Mouse (Mus musculus) spleen, postnatal 14 days (tissue): ENCODE data around the gene Prkag1.

ENCODE experiments used
- DNase-seq, 2 experiments: peaks; one replicate each; pipeline ENCODE4 v3.0.0; 2021 to 2022; ENCODE audit warnings: low spot score in 2 of 2

Gene Prkag1

DNA sequence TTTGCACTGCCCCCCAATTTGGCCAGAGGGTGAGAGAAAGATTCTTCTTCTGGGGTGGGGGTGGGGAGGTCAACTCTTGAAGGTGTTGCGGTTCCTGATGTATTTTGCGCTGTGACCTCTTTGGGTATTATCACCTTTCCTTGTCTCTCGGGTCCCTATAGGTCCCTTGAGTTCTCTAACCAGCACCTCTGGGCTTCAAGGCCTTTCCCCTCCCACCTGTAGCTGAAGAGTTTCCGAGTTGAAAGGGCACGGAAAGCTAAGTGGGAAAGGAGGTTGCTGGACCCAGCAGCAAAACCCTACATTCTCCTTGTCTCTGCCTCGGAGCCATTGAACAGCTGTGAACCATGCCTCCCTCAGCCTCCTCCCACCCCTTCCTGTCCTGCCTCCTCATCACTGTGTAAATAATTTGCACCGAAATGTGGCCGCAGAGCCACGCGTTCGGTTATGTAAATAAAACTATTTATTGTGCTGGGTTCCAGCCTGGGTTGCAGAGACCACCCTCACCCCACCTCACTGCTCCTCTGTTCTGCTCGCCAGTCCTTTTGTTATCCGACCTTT lies 38.1 kb downstream of the Prkag1 start:
- DNase-seq: no peak

DNA sequence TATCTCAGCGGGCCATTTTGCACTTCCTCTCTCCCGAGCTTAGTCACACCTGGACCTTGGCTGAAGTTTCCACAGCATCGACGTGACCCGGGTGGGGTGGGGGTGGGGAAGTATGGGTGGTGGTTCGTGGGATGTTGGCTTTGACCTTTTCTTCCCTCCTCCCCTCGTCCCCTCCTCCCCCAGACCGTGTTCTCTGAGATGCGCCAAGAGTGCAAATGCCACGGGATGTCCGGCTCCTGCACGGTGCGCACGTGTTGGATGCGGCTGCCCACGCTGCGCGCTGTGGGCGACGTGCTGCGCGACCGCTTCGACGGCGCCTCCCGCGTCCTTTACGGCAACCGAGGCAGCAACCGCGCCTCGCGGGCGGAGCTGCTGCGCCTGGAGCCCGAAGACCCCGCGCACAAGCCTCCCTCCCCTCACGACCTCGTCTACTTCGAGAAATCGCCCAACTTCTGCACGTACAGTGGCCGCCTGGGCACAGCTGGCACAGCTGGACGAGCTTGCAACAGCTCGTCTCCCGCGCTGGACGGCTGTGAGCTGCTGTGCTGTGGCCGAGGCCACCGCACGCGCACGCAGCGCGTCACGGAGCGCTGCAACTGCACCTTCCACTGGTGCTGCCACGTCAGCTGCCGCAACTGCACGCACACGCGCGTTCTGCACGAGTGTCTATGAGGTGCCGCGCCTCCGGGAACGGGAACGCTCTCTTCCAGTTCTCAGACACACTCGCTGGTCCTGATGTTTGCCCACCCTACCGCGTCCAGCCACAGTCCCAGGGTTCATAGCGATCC lies 38.9 kb downstream of the Prkag1 start:
- no peak for DNase-seq

DNA sequence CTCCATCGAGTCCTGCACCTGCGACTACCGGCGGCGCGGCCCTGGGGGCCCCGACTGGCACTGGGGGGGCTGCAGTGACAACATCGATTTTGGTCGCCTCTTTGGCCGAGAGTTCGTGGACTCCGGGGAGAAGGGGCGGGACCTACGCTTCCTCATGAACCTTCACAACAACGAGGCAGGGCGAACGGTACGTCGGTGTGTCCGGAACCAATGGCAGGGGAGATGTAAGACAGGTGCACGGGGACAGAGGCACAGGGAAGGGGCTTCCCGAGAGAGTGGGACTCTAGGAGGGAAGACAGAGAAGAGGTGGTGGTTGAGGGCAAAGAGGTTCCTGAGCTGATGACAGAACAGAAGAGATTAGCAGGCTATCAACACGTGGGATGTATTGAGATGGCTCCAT lies 39.5 kb downstream of the Prkag1 start:
- no peak for DNase-seq

DNA sequence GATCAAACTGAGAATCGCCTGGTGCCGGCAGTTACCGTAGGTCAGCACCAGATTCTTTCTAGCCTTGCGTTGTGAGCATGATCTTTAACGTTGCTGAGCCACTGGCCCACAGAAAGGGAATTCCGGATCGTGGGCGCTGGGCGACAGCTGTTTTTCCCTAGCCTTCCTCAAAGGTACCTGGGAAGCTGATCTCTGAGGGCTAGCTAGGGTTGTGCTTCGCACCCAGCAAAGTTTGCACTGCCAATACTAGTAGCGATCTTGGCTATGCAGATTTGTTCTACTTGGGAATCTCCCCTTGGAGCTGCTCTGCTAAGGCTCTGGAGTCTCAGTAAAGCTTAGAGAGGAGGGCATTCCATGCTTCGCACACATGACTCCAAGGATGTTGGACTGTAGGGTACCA lies 40.1 kb downstream of the Prkag1 start:
- no peak for DNase-seq

DNA sequence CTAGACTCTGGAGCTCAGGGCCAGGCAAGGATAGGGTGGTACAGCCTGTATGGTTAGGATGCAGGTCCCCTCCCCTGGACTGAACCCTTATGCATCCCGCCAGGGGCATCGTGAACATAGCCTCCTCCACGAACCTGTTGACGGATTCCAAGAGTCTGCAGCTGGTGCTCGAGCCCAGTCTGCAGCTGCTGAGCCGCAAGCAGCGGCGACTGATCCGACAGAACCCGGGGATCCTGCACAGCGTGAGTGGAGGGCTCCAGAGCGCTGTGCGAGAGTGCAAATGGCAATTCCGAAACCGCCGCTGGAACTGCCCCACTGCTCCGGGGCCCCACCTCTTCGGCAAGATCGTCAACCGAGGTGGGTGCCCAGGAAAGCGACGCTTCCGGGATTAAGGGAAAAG lies 40.6 kb downstream of the Prkag1 start:
- DNase-seq: no peak

DNA sequence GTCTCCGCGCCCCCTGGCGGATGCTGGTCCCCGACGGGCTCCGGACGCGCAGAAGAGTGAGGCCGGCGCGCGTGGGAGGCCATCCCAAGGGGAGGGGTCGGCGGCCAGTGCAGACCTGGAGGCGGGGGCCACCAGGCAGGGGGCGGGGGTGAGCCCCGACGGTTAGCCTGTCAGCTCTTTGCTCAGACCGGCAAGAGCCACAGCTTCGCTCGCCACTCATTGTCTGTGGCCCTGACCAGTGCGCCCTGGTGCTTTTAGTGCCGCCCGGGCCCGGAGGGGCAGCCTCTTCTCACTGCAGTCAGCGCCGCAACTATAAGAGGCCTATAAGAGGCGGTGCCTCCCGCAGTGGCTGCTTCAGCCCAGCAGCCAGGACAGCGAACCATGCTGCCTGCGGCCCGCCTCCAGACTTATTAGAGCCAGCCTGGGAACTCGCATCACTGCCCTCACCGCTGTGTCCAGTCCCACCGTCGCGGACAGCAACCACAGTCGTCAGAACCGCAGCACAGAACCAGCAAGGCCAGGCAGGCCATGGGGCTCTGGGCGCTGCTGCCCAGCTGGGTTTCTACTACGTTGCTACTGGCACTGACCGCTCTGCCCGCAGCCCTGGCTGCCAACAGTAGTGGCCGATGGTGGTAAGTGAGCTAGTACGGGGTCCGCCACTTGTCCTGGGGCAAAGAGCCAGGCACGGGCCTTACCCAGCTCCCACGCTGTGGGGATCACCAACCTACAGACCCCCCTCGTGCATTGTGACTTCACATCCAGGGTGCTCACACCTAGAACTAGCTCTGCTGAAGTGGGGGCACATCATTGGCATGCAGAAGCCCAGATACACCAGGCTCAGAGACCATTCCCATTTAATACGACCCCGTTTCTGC lies 41.4 kb downstream of the Prkag1 start, which contains the start of gene Wnt1:
Gene Wnt1 (plus strand): TSS at position 197 of the 875 bp plus-strand sequence.
- DNase-seq: peak in 1 of 2 experiments; percentile 55

DNA sequence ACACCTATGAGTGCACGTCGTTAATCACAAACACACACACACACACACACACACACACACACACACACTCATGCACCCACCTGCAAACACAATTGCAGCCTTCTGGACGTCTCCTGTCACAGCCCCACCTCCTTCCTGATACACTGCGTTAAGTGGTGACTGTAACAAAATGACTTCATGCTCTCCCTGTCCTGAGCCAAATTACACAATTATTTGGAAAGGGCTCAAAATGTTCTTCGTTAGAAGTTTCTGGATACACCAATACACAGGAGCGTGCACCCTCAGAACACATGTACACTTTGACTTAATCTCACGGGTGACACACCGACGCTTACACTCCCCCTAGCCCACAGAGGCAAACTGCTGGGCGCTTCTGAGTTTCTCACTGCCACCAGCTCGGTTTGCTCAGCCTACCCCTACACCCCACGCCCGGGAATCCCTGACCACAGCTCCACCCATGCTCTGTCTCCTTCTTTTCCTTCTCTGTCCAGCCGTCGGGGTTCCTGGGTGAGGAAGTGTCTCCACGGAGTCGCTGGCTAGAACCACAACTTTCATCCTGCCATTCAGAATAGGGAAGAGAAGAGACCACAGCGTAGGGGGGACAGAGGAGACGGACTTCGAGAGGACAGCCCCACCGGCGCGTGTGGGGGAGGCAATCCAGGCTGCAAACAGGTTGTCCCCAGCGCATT lies 42.2 kb downstream of the Prkag1 start:
- DNase-seq: no peak

DNA sequence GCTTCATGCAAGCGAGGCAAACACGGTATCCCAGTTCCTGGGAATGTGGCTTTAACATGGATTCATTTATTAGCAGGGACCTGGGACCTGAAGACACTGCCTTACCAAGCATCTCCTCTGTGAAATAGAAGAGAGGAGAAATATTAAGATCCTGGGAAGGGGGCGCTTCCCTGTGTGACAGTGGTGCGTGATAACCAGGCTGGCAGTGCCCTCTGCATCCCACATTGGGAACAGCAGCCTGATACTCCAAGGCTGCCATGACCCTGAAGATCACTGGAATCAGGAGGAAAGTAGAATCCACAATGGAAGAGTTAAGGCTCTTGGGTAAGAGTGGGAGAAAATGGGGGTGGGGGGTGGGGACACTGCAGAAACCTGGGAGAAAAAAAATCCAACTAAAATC lies 43.4 kb downstream of the Prkag1 start:
- DNase-seq: no peak

DNA sequence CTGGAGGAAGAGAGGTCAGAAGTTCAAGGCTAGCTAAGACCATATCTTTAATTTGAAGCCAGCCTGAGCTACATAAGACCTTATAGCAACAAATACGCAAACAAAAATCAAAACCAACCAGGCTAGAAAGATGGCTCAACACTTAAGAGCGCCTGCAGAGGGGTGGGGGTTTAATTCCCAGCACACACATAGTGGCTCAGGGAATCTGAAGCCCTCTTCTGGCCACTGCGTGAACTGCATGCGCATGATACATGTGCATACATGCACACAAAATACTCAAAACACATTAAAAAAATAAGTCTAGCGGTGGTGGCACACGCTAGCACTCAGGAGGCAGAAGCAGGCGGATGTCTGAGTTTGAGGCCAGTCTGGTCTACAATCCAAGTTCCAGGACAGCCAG lies 45.6 kb downstream of the Prkag1 start:
- DNase-seq: no peak

DNA sequence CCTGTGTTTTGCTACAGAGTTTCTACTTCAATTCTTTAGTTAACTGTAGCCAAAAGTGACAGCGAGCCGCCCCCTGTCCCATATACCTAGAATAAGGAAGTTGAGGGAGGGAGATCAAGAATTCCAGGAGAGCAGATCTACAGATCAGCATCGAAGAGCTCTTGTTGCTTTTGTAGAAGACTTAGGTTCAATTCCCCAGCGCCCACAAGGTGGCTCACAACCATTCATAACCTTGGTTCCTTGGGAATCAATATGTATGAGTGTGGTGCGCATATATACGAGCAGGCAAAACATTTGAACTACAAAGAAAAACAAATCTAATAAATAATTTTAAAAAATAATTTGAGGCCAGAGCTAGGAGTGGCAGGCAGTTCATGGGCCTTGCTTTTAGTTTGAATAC lies 50.2 kb downstream of the Prkag1 start:
- no peak for DNase-seq

DNA sequence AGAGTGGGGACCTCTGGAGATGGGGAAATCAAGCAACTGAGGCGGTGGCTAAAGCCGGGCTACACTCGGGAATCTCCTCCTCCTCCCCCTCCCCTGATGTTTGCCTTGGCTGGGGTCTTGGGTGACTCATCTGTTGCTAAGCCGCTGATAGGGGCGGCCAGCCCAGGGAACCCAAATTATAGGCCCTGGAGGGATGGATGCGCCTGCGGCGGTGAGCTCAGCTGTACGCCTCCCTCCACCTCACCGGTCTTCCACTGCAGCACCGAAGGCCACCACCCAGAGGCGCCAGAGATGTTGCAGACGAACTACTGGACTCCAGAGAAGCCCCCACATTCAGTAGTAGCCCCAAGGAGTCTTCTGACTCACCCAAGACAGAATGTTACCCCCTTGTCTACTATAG lies 50.7 kb downstream of the Prkag1 start:
- no peak for DNase-seq

DNA sequence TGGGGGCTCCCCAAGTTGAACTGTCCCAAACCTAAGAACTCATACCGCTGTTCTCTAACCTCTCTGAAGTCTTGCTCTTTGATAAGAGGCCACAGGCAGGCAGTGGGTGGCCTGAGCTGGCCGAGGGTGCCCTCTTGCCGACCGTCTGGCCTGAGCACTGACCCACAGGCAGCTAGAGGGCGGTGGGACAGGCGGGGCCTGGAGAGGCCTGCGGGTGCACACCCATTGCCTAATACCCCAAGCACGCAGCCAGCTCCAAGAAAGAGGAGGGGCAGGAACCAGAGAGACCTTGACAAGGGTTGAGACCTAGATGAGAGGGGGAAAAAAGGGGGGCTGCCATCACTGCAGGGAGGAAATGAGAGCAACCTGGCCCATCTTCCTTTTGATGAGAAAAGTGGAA lies 51.2 kb downstream of the Prkag1 start:
- DNase-seq: no peak

DNA sequence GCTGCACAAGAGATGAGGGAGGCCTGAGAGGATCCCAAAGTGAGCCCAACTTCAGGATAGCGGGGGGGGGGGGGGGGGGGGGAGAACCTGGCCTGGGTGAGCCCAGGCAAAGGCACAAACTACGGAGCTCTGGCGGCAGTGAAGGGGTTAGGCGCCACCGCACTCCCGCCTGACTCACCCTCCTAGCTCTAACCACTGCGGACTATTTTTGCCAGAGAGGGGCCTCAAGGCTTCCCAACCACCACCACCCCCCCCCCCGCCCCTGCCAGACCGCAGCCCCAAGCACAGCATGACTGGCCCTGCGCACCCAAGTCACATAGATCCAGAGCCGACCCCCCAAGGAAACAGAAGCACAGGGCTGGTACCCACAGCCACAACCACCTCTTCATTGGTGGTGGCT lies 52.5 kb downstream of the Prkag1 start:
- no peak for DNase-seq

DNA sequence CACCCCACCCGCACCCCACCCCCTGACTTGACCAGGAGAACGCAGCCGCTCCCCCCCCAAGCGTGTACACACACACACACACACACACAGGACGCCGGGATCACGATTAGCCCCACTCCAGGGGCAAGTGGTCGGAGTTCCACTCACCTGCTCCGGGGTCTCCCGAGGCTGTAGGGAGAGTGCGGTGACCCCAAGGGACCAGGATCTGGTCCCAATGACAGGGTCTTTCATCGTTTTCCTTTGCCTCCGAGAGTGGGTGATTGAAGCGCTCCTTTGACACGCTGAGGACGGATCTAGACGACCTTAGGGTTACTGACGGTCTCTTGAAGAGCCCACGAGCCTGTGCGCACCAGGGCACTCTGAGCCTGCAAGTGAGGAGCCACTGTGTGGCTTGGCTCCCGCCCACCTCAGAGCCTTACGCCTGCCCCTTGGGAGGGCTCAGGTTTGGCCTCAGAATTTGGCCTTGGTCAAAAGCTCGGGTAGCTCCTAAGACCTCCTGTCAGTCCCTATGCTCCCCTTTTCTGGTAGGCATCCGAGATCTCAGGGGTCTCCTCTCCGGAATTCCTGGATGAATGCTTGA lies 53.0 kb downstream of the Prkag1 start:
- DNase-seq: no peak

DNA sequence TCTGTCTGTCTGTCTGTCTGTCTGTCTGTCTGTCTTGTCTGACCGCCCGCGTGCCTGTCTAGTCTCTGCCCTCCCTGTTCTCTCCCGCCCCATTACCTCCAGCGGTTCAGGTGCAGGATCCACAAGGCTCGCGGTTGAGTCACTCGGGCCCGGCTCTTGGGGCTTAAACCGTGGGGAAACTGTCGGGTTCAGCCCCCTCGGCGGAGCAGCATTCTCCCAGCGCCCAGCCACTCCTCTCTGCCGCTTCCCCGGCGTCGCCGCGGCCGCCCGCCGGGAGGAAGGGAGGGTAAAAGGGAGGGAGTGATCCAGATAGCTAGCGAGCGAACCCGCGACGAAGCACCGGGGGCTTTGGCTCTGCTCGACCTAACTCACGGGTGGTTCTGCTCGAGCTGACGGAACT lies 53.6 kb downstream of the Prkag1 start, which contains the start of gene Wnt10b:
Gene Wnt10b (minus strand): TSS at position 389 of the 400 bp plus-strand sequence.
- no peak for DNase-seq

DNA sequence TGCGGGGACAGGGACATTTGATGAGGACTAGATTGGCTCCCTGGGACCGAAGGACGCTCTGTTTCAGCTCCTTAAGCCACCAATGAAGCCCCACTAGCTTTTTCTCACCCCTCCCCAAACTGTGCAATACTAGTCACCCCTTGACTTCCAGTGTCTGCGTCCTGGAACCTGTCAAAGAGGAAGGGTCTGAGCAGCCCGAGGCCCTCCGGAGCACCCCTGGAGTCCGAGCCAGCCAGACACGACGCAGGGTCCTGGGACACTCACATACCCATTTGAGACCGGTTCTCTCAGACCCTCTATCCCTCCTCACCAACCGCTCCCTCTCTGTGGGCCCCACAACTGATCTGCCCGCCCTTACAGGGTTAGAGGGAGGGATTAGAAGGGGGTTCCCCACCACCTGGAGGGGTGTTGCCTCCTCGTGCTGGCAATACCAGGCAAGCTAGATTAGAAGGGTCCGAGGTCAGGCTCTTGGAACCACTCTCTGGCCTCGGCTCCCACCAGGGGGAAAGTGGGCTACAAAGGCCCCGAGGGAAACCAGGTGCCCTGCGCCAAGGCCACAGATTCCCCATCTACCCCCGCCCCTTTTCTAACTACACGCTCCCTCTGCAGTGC lies 54.2 kb downstream of the Prkag1 start:
- DNase-seq: no peak

DNA sequence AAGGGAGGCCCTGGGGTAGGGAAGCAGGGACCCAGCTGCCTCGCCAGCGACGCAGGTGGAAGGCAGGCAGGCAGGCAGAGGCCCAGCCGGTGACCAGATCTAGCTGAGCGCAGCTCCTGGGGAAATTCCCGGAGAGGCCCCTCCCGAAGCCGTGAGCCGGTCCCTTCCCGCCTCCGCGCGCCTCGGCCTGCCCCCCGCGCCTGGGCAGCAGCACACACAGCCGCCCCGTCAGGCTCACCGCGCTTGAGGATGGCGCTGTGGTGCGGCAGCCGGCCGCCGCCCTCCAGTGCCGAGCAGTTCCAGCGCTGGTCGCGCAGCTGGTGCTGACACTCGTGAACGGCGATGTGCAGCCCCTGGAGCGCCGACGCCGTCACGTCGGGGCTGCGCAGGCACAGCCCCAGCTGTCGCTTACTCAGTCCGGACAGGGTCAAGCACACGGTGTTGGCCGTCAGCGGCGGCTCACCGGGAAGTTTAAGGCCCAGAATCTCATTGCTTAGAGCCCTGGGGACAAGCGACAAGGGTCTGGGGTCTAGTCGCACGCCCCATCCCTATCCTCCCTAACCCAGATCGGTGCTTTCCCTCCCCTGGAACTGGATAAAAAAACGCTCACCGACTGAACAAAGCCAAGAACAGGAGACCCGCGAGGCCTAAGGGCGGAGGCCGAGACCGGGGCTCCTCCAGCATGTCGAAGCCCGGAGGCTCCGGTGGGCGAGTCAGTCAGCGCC lies 54.9 kb downstream of the Prkag1 start:
- no peak for DNase-seq

DNA sequence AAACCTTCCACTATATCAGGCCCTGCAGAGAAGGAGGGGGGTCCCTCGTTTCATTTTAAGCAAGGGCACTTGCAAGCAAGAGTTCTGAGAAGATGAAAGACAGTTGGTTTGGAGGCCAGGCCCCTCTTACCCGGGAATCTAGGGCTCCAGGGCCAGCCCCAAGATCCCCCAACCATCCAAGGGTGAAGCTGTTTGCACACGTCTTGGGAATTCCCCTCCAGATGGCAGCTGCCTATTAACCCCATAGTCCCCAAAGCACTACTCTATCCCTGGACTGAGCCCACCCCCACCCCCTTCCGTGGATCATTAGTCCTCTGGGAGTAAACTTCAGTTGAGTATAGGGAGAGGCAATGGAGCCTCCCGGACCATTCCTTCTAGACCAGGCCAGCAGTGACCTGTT lies 55.8 kb downstream of the Prkag1 start:
- no peak for DNase-seq

DNA sequence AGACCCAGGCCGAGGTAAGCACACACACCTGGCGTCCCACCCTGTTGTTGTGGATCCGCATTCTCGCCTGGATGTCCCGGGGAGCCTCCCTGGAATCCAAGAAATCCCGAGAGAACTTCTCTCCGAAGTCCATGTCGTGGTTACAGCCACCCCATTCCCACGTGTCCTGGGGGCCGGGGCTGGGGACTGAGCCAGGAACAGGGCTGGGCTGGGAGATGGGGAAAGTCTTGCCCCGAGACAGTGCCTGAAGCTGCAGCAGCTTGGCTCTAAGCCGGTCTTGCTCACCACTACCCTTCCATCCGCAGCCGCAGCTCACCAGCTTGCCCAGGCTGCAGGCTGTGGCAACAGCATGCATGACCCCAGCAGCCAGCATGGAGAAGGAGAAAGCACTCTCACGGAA lies 57.2 kb downstream of the Prkag1 start:
- DNase-seq: no peak

DNA sequence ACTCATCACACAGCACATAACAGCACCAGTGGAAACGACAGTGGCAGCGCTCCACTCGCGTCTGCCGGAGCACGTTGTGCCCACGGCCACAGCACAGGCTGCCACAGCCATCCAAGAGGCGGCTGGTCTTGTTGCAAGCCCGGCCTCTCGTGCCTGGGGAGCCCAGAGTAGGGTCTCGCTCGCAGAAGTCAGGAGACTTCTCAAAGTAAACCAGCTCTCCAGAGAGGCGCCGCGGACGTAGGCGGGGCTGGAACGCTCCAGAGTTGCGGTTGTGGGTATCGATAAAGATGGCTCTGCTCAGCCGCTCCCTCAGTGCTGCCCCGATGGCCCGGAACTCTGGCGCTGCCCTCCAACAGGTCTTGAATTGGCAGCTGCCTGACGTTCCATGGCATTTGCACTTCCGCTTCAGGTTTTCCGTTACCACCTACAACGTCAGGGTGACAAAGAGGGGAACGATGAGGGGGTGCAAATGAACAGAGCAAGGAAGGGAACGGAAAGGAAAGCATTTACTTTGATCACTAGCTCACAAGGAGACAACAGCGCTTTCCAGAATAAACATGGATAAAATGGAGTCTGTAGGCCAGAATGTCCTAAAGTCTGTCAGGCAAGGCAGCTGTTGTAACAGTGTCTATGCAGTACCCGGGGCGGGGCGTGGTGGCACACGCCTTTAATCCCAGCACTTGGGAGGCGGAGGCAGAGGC lies 58.7 kb downstream of the Prkag1 start:
- DNase-seq: peak in 1 of 2 experiments; percentile 9
